Mouse (Mus musculus) midbrain, embryonic 12.5 days (tissue): Measurements from ENCODE around the gene Pemt. TPM values are rescaled to one million over a fixed set of nuclear protein-coding genes. Genes with fewer than 3 reads are reported as not detected.
A peak's percentile ranks its signal among the peaks of the same experiment; 100 is the strongest.
"Not testable (repeated sequence)": the region's sequence is repeated elsewhere in the genome, so short reads cannot be mapped to it uniquely, and the experiment has no call there.

Source experiments
- ATAC-seq: fragments of 200-750 bp; cut with Nextera tagmentation; 2 replicates; pipeline ENCODE4 v1.8.0; 2017; ENCODE audit warnings: low read depth, moderate TSS enrichment, moderate library complexity; ENCODE audit not compliant: low FRiP score
- H3K27ac ChIP-seq: fragments of 300-500 bp; sonication (generic); replicated peaks from 2 replicates; pipeline ENCODE4 v1.5.1; 2016; ENCODE audit warnings: mild to moderate bottlenecking
- H3K27me3 ChIP-seq: fragments of 300-500 bp; sonication (generic); 2 replicates; pipeline ENCODE4 v1.6.1; 2016; ENCODE audit warnings: mild to moderate bottlenecking
- H3K36me3 ChIP-seq: fragments of 300-500 bp; sonication (generic); 2 replicates; pipeline ENCODE4 v1.6.1; 2016
- H3K4me1 ChIP-seq: fragments of 300-500 bp; sonication (generic); 2 replicates; pipeline ENCODE4 v1.6.1; 2016
- H3K4me2 ChIP-seq: fragments of 300-500 bp; sonication (generic); replicated peaks from 2 replicates; pipeline ENCODE4 v1.6.1; 2016; ENCODE audit warnings: mild to moderate bottlenecking, moderate library complexity
- H3K4me3 ChIP-seq: fragments of 300-500 bp; sonication (generic); 2 replicates; pipeline ENCODE4 v1.5.1; 2016; ENCODE audit warnings: mild to moderate bottlenecking
- H3K9ac ChIP-seq: fragments of 300-500 bp; sonication (generic); replicated peaks from 2 replicates; pipeline ENCODE4 v1.6.1; 2016; ENCODE audit warnings: mild to moderate bottlenecking, moderate library complexity
- H3K9me3 ChIP-seq: fragments of 300-500 bp; sonication (generic); 2 replicates; pipeline ENCODE4 v1.6.1; 2016; ENCODE audit warnings: mild to moderate bottlenecking
- WGBS: fragments of 180-500 bp; shearing (Covaris S2); methylation state at CpG from one replicate; pipeline ENCODE4 v1.1.7; 2016; 5-methylcytosine and 5-hydroxymethylcytosine counted together
- polyA plus RNA-seq: library from polyadenylated mRNA; unstranded; fragments of >200 nt; fragmentation: Nextera tagmentation; extraction: Ambion mirVana; gene quantifications from 2 replicates; pipeline ENCODE4 v1.2.1, GENCODE M21; 2016

Pemt gene
- polyA plus RNA-seq, 1 experiment from 2014 or later = 7.5 TPM

GRCm38 (mm10) chr11:59961338-59961875, 84.9 kb downstream of the Pemt start:
- no peak overlapping the region for H3K4me3 ChIP-seq
- H3K4me2 ChIP-seq = no peak overlapping the region
- no peak overlapping the region for H3K27ac ChIP-seq
- H3K27me3 ChIP-seq = peaks cover 43% of the 10 kb centered on the region
- H3K4me1 ChIP-seq = peaks cover 25% of the 10 kb centered on the region
- WGBS = 90% methylated on average over 9 of the region's 9 CpGs
- peaks cover 24% of the 10 kb centered on the region for H3K36me3 ChIP-seq
- no peak for ATAC-seq
- no peak overlapping the region for H3K9ac ChIP-seq
- H3K9me3 ChIP-seq = no peaks in the 10 kb centered on the region

- no peak overlapping the region for H3K27ac ChIP-seq
- peaks cover 24% of the 10 kb centered on the region for H3K4me1 ChIP-seq
- peaks cover 36% of the 10 kb centered on the region for H3K27me3 ChIP-seq
- ATAC-seq = no peak
- no peak overlapping the region; the same call in 1 of the 2 replicates for H3K9ac ChIP-seq
- peaks cover 24% of the 10 kb centered on the region for H3K36me3 ChIP-seq
- H3K4me2 ChIP-seq = no peak overlapping the region
- H3K4me3 ChIP-seq = no peak overlapping the region
- H3K9me3 ChIP-seq = no peaks in the 10 kb centered on the region
- 81% methylated on average over 20 of the region's 20 CpGs for WGBS
These were observed 85.6 kb downstream of the Pemt start for GRCm38 (mm10) chr11:59960476-59961337.

GRCm38 (mm10) chr11:59959453-59959852, 86.8 kb downstream of the Pemt start:
- 81% methylated on average over 4 of the region's 4 CpGs for WGBS
- no peak overlapping the region for H3K27ac ChIP-seq

GRCm38 (mm10) chr11:59956749-59957148, 89.5 kb downstream of the Pemt start:
- peaks cover 15% of the 10 kb centered on the region for H3K36me3 ChIP-seq
- WGBS = 76% methylated on average over 6 of the region's 6 CpGs
- ATAC-seq = no peak

More at GRCm38 (mm10) chr11:59959453-59959852, 86.8 kb downstream of the Pemt start:
- no peak overlapping the region for H3K4me2 ChIP-seq
- peaks cover 12% of the 10 kb centered on the region for H3K4me1 ChIP-seq
- no peaks in the 10 kb centered on the region for H3K9me3 ChIP-seq
- peaks cover 24% of the 10 kb centered on the region for H3K27me3 ChIP-seq
- H3K9ac ChIP-seq = no peak overlapping the region
- no peak for ATAC-seq
- H3K36me3 ChIP-seq = peaks cover 24% of the 10 kb centered on the region
- H3K4me3 ChIP-seq = no peak overlapping the region

GRCm38 (mm10) chr11:59952892-59953291, 93.4 kb downstream of the Pemt start:
- Histone ChIP-seq H3K9me3 (no peaks in the 10 kb centered on the region), H3K27ac (no peak overlapping the region), H3K4me2 (no peak overlapping the region), H3K4me1 (peaks cover 11% of the 10 kb centered on the region), H3K9ac (no peak overlapping the region), H3K36me3 (no peaks in the 10 kb centered on the region), H3K27me3 (no peaks in the 10 kb centered on the region), H3K4me3 (no peak overlapping the region)
- WGBS = 88% methylated on average over 14 of the region's 14 CpGs
- ATAC-seq = no peak

More at GRCm38 (mm10) chr11:59956749-59957148, 89.5 kb downstream of the Pemt start:
- H3K4me2 ChIP-seq = no peak overlapping the region
- H3K27me3 ChIP-seq = no peaks in the 10 kb centered on the region
- H3K9ac ChIP-seq = no peak overlapping the region
- H3K4me3 ChIP-seq = no peak overlapping the region
- H3K4me1 ChIP-seq = no peaks in the 10 kb centered on the region
- no peaks in the 10 kb centered on the region for H3K9me3 ChIP-seq
- H3K27ac ChIP-seq = no peak overlapping the region

GRCm38 (mm10) chr11:59948401-59948767, 97.9 kb downstream of the Pemt start:
- Histone ChIP-seq H3K4me3 (peak overlapping the region; percentile 96), H3K4me2 (peak overlapping the region; percentile 79), H3K27ac (peak overlapping the region; percentile 83), H3K27me3 (peaks cover 3% of the 10 kb centered on the region; the same call in 1 of the 2 replicates), H3K9me3 (no peaks in the 10 kb centered on the region), H3K9ac (peak overlapping the region; percentile 96), H3K36me3 (no peaks in the 10 kb centered on the region), H3K4me1 (peaks cover 20% of the 10 kb centered on the region)
- no peak; the same call in 1 of the 2 replicates for ATAC-seq
- 3% methylated on average over 16 of the region's 16 CpGs for WGBS

GRCm38 (mm10) chr11:59947752-59948400, 98.4 kb downstream of the Pemt start, which contains the start of gene Med9:
Med9 (plus strand) TSS chr11:59948206.
- no peaks in the 10 kb centered on the region for H3K36me3 ChIP-seq
- peak within 1 kb of the TSS; percentile 96 for H3K4me3 ChIP-seq
- under 1% methylated on average over 43 of the region's 43 CpGs for WGBS
- peak; percentile 94 for ATAC-seq
- H3K9me3 ChIP-seq = no peaks in the 10 kb centered on the region
- peaks cover 20% of the 10 kb centered on the region for H3K4me1 ChIP-seq
- peak within 1 kb of the TSS; percentile 96 for H3K9ac ChIP-seq
- H3K4me2 ChIP-seq = peak within 1 kb of the TSS; percentile 79
- H3K27me3 ChIP-seq = peaks cover 5% of the 10 kb centered on the region; the same call in 1 of the 2 replicates
- H3K27ac ChIP-seq = peak within 1 kb of the TSS; percentile 83

GRCm38 (mm10) chr11:59944855-59945254, 101.4 kb downstream of the Pemt start:
- H3K4me2 ChIP-seq, H3K4me3 ChIP-seq, H3K9me3 ChIP-seq, H3K9ac ChIP-seq, H3K27ac ChIP-seq, H3K36me3 ChIP-seq, ATAC-seq: not testable (repeated sequence)
- WGBS = 92% methylated on average over 9 of the region's 10 CpGs
- peaks cover 20% of the 10 kb centered on the region for H3K4me1 ChIP-seq
- H3K27me3 ChIP-seq = peaks cover 11% of the 10 kb centered on the region

GRCm38 (mm10) chr11:59941391-59941790, 104.9 kb downstream of the Pemt start:
- ATAC-seq = no peak
- Histone ChIP-seq H3K36me3 (no peaks in the 10 kb centered on the region), H3K4me3 (no peak overlapping the region), H3K4me2 (no peak overlapping the region), H3K27me3 (peaks cover 11% of the 10 kb centered on the region), H3K9me3 (no peaks in the 10 kb centered on the region), H3K4me1 (no peaks in the 10 kb centered on the region), H3K9ac (no peak overlapping the region), H3K27ac (no peak overlapping the region)
- 18% methylated on average over 3 of the region's 3 CpGs for WGBS

GRCm38 (mm10) chr11:59940645-59941044, 105.6 kb downstream of the Pemt start:
- WGBS = 66% methylated on average over 3 of the region's 3 CpGs
- Histone ChIP-seq H3K9ac (no peak overlapping the region), H3K27me3 (peaks cover 7% of the 10 kb centered on the region), H3K4me2 (no peak overlapping the region), H3K9me3 (no peaks in the 10 kb centered on the region), H3K4me1 (no peaks in the 10 kb centered on the region), H3K36me3 (no peaks in the 10 kb centered on the region), H3K4me3 (no peak overlapping the region), H3K27ac (no peak overlapping the region)
- no peak for ATAC-seq

- Histone ChIP-seq H3K4me3 (no peak overlapping the region), H3K9me3 (no peaks in the 10 kb centered on the region), H3K27ac (no peak overlapping the region), H3K36me3 (no peaks in the 10 kb centered on the region), H3K27me3 (peaks cover 7% of the 10 kb centered on the region), H3K9ac (no peak overlapping the region), H3K4me2 (no peak overlapping the region), H3K4me1 (no peaks in the 10 kb centered on the region)
- ATAC-seq = no peak
- 84% methylated on average over 1 of the region's 1 CpGs for WGBS
These were observed 106.5 kb downstream of the Pemt start for GRCm38 (mm10) chr11:59939821-59940220.

GRCm38 (mm10) chr11:59937615-59938014, 108.7 kb downstream of the Pemt start:
- Histone ChIP-seq H3K4me2 (no peak overlapping the region), H3K36me3 (no peaks in the 10 kb centered on the region), H3K27me3 (peaks cover 3% of the 10 kb centered on the region), H3K9me3 (no peaks in the 10 kb centered on the region), H3K4me1 (no peaks in the 10 kb centered on the region), H3K4me3 (no peak overlapping the region), H3K27ac (no peak overlapping the region), H3K9ac (no peak overlapping the region)
- no peak for ATAC-seq
- WGBS = 40% methylated on average over 2 of the region's 2 CpGs
